8 mouse cellular contexts compared by ENCODE assay signal in genomic region chr10:86704589-86705191, GRCm38 (mm10). TPM values are rescaled to one million over a fixed set of nuclear protein-coding genes. Genes with fewer than 3 reads are reported as not detected.
DNase-seq lines count a peak whose midpoint lies in the region; ATAC-seq lines count a peak whose summit lies in the region.

No protein-coding gene starts in this region.

- peak overlapping the region; percentile 90 for H3K4me3 ChIP-seq in embryonic facial prominence, embryonic 14.5 days (ENCODE audit: low read depth, low read length)
- H3K4me3 ChIP-seq in limb, embryonic 12.5 days (replicated peaks), result peak overlapping the region; percentile 84

- peak overlapping the region; percentile 97 for H3K9ac ChIP-seq in embryonic facial prominence, embryonic 14.5 days (ENCODE audit: low read depth, low read length)
- H3K9ac ChIP-seq in limb, embryonic 12.5 days (replicated peaks), result peak overlapping the region; percentile 91

- DNase-seq in kidney, adult 11 months, result peak; percentile 37
- no peak for DNase-seq in kidney, postnatal 10 days
- peak; percentile 18 for DNase-seq in T-cell, adult 2 months (ENCODE audit: low spot score)
- peak; percentile 53 for DNase-seq in embryonic facial prominence, embryonic 14.5 days (ENCODE audit: low spot score)
- DNase-seq in heart, postnatal 10 days, result peak; percentile 41 to 52
- DNase-seq in mesoderm, embryonic 11.5 days (ENCODE audit: low read depth, low spot score), result peak; percentile 21
- peak; percentile 43 to 53 for DNase-seq in spleen, postnatal 10 days (ENCODE audit: low spot score in 2 of 2)

- H3K27me3 ChIP-seq in embryonic facial prominence, embryonic 14.5 days (replicated peaks; ENCODE audit: control insufficient read depth, insufficient read depth, low read length), result no peaks in the 10 kb centered on the region
- no peaks in the 10 kb centered on the region for H3K27me3 ChIP-seq in limb, embryonic 12.5 days

- no peak for ATAC-seq in embryonic facial prominence, embryonic 14.5 days (ENCODE audit: low read depth)
- ATAC-seq in limb, embryonic 12.5 days (ENCODE audit: insufficient number of reproducible peaks, insufficient read depth, low FRiP score, low TSS enrichment, low read depth), result no peak; the same call in none of the 2 replicates

- intact Hi-C loops in heart, postnatal 10 days (cut with DNase I), result loop anchor here (2.0 to 10.0 kb wide), 5 partner anchors 20 to 790 kb away; partner anchors contain the start of genes Nt5dc3, Prdm4 and Rtcb

- H3K36me3 ChIP-seq in embryonic facial prominence, embryonic 14.5 days (ENCODE audit: control insufficient read depth, insufficient read depth, low read length), result peaks cover 46% of the 10 kb centered on the region
- H3K36me3 ChIP-seq in limb, embryonic 12.5 days, result peaks cover 44% of the 10 kb centered on the region

- H3K4me1 ChIP-seq in embryonic facial prominence, embryonic 14.5 days (ENCODE audit: control insufficient read depth, insufficient read depth, low read length), result peaks cover 34% of the 10 kb centered on the region
- H3K4me1 ChIP-seq in limb, embryonic 12.5 days (replicated peaks), result peaks cover 46% of the 10 kb centered on the region

- WGBS in embryonic facial prominence, embryonic 14.5 days, result 1% methylated on average over 31 of the region's 33 CpGs
- under 1% methylated on average over 33 of the region's 33 CpGs for WGBS in limb, embryonic 12.5 days

- H3K9me3 ChIP-seq in embryonic facial prominence, embryonic 14.5 days (ENCODE audit: control insufficient read depth, low read length), result no peaks in the 10 kb centered on the region
- H3K9me3 ChIP-seq in limb, embryonic 12.5 days, result no peaks in the 10 kb centered on the region

- peak overlapping the region; percentile 86 for H3K27ac ChIP-seq in embryonic facial prominence, embryonic 14.5 days (replicated peaks; ENCODE audit: low read depth, low read length)
- H3K27ac ChIP-seq in limb, embryonic 12.5 days, result peak overlapping the region; percentile 85

- peak overlapping the region; percentile 94 for H3K4me2 ChIP-seq in embryonic facial prominence, embryonic 14.5 days (ENCODE audit: low read depth, low read length)
- H3K4me2 ChIP-seq in limb, embryonic 12.5 days, result peak overlapping the region; percentile 95

RNA-seq across cellular contexts. Expression of gene Hsp90b1, which starts 0.6 kb away (rescaled TPM):
- polyA plus RNA-seq in embryonic facial prominence, embryonic 14.5 days (2014; fragmentation: Nextera tagmentation; extraction: Ambion mirVana), result 497 and 498 TPM in 2 replicates
- 100 to 1,000 TPM; 245 to 313 TPM for total RNA-seq in heart, postnatal 10 days (2021)
- 588 and 626 TPM in 2 replicates for polyA plus RNA-seq in limb, embryonic 12.5 days (2016; fragmentation: Nextera tagmentation; extraction: Ambion mirVana)

RNA-seq across cellular contexts. Expression of gene Ttc41, which starts 0.9 kb away (rescaled TPM):
- 1.1 and 1.6 TPM in 2 replicates for polyA plus RNA-seq in embryonic facial prominence, embryonic 14.5 days (2014; fragmentation: Nextera tagmentation; extraction: Ambion mirVana)
- 1 to 10 TPM; 1.3 to 1.8 TPM for total RNA-seq in heart, postnatal 10 days (2021)
- polyA plus RNA-seq in limb, embryonic 12.5 days (2016; fragmentation: Nextera tagmentation; extraction: Ambion mirVana), result 2.1 and 2.5 TPM in 2 replicates

RNA-seq across cellular contexts. Expression of gene Gm49358, which starts 59.1 kb away (rescaled TPM):
- not detected in 2 replicates for polyA plus RNA-seq in embryonic facial prominence, embryonic 14.5 days (2014; fragmentation: Nextera tagmentation; extraction: Ambion mirVana)
- total RNA-seq in heart, postnatal 10 days (2021), result 10 to 100 TPM; 11.8 to 16.2 TPM
- polyA plus RNA-seq in limb, embryonic 12.5 days (2016; fragmentation: Nextera tagmentation; extraction: Ambion mirVana), result not detected in 2 replicates
